18 mouse cellular contexts compared by ENCODE assay signal in genomic region chr14:78674606-78675005, GRCm38 (mm10). TPM values are rescaled to one million over a fixed set of nuclear protein-coding genes. Genes with fewer than 3 reads are reported as not detected.
DNase-seq lines count a peak whose midpoint lies in the region; ATAC-seq and TF ChIP-seq lines count a peak whose summit lies in the region.
"Had no signal": no experiment of that assay in that cellular context is flagged by ENCODE, and none has a peak within 500 bp of the region (broad histone marks: within the 10 kb centered on the region; RNA-seq: fewer than 3 reads in every experiment).

No protein-coding gene starts in this region.

- no peaks in the 10 kb centered on the region for H3K9me3 ChIP-seq in lung, embryonic 16.5 days (ENCODE audit: control insufficient read depth, low read length)
- no peaks in the 10 kb centered on the region for H3K9me3 ChIP-seq in neural tube, embryonic 15.5 days (replicated peaks)
- H3K9me3 ChIP-seq: heart, embryonic 15.5 days; hindbrain, embryonic 15.5 days; liver, embryonic 12.5 days; midbrain, embryonic 15.5 days had no signal

- H3K4me1 ChIP-seq in lung, embryonic 16.5 days (replicated peaks; ENCODE audit: control insufficient read depth, insufficient read depth, low read length) = peaks cover 12% of the 10 kb centered on the region; the same call in 1 of the 2 replicates
- peaks cover 3% of the 10 kb centered on the region; the same call in 1 of the 2 replicates for H3K4me1 ChIP-seq in bone marrow, adult 2 months (ENCODE audit: control insufficient read depth, insufficient read depth, low read length)
- peaks cover 13% of the 10 kb centered on the region; the same call in 1 of the 2 replicates for H3K4me1 ChIP-seq in neural tube, embryonic 15.5 days

- H3K4me2 ChIP-seq in lung, embryonic 16.5 days (ENCODE audit: low read depth, low read length) = no peak overlapping the region
- no peak overlapping the region for H3K4me2 ChIP-seq in neural tube, embryonic 15.5 days
- H3K4me2 ChIP-seq: heart, embryonic 15.5 days; hindbrain, embryonic 15.5 days; liver, embryonic 12.5 days; midbrain, embryonic 15.5 days had no signal

- intact Hi-C loops in heart, postnatal 14 days (cut with DNase I) = loop anchor here (5.0 to 10.0 kb wide), 2 partner anchors 58 to 650 kb away; partner anchors contain the start of gene Dgkh

- peak; percentile 21 to 25 for DNase-seq in heart, postnatal 14 days
- DNase-seq in heart, adult 9 months (ENCODE audit: low spot score in 2 of 2) = no peak
- DNase-seq in lung, postnatal 25 days (ENCODE audit: low spot score) = no peak
- DNase-seq in lung, postnatal 36 days = peak; percentile 51
- DNase-seq: cerebellum, adult 8-10 months; gastrocnemius, postnatal 25 days; right cerebral cortex, postnatal 14 days; thymus, postnatal 14 days had no signal

- 65% methylated on average over 9 of the region's 9 CpGs for WGBS in lung, embryonic 16.5 days
- 59% methylated on average over 9 of the region's 9 CpGs for WGBS in bone marrow, adult 2 months
- 86% methylated on average over 9 of the region's 9 CpGs for whole genome bisulfite sequencing in neural tube, embryonic 15.5 days

- no peak for TF ChIP-seq POLR2A in bone marrow, adult 2 months (IDR thresholded peaks at IDR 0.05; ENCODE audit: borderline replicate concordance, control insufficient read depth, low read depth, low read length)

- no peaks in the 10 kb centered on the region for H3K27me3 ChIP-seq in lung, embryonic 16.5 days (ENCODE audit: control insufficient read depth, insufficient read depth, low read depth, low read length)
- H3K27me3 ChIP-seq in neural tube, embryonic 15.5 days (replicated peaks) = no peaks in the 10 kb centered on the region
- H3K27me3 ChIP-seq: heart, embryonic 15.5 days; hindbrain, embryonic 15.5 days; liver, embryonic 12.5 days; midbrain, embryonic 15.5 days had no signal

- no peak overlapping the region for H3K27ac ChIP-seq in lung, embryonic 16.5 days (ENCODE audit: low read length)
- peak overlapping the region; percentile 52 for H3K27ac ChIP-seq in bone marrow, adult 2 months (ENCODE audit: control insufficient read depth, insufficient read depth, low read depth, low read length, poor library complexity)
- H3K27ac ChIP-seq in neural tube, embryonic 15.5 days (replicated peaks) = no peak overlapping the region
- H3K27ac ChIP-seq: heart, embryonic 15.5 days; hindbrain, embryonic 15.5 days; liver, embryonic 12.5 days; midbrain, embryonic 15.5 days; stomach, postnatal 0 days had no signal

- H3K9ac ChIP-seq in lung, embryonic 16.5 days (ENCODE audit: low read length) = no peak overlapping the region
- H3K9ac ChIP-seq in neural tube, embryonic 15.5 days (replicated peaks) = no peak overlapping the region
- H3K9ac ChIP-seq: heart, embryonic 15.5 days; hindbrain, embryonic 15.5 days; liver, embryonic 12.5 days; midbrain, embryonic 15.5 days had no signal

- no peaks in the 10 kb centered on the region for H3K36me3 ChIP-seq in lung, embryonic 16.5 days (ENCODE audit: control insufficient read depth, insufficient read depth, low read length)
- H3K36me3 ChIP-seq in neural tube, embryonic 15.5 days = no peaks in the 10 kb centered on the region
- H3K36me3 ChIP-seq: heart, embryonic 15.5 days; hindbrain, embryonic 15.5 days; liver, embryonic 12.5 days; midbrain, embryonic 15.5 days had no signal

- H3K4me3 ChIP-seq in lung, embryonic 16.5 days (ENCODE audit: low read length) = no peak overlapping the region
- H3K4me3 ChIP-seq in bone marrow, adult 2 months (replicated peaks; ENCODE audit: control insufficient read depth, low read depth, low read length) = no peak overlapping the region
- no peak overlapping the region for H3K4me3 ChIP-seq in neural tube, embryonic 15.5 days (replicated peaks)
- H3K4me3 ChIP-seq: erythroblast, embryonic 14.5 days; heart, embryonic 15.5 days; hindbrain, embryonic 15.5 days; liver, embryonic 12.5 days; midbrain, embryonic 15.5 days had no signal

- peak; percentile 49 for ATAC-seq in lung, embryonic 16.5 days (ENCODE audit: low read depth)
- ATAC-seq in neural tube, embryonic 15.5 days (ENCODE audit: low FRiP score) = no peak
- ATAC-seq: intestine, postnatal 0 days; liver, embryonic 12.5 days; midbrain, embryonic 15.5 days had no signal

- TF ChIP-seq CTCF in bone marrow, adult 2 months (IDR thresholded peaks at IDR 0.05; ENCODE audit: control insufficient read depth, insufficient read depth, low read length) = no peak

RNA-seq across cellular contexts. Expression of gene Dgkh, which starts 58.0 kb away (rescaled TPM):
- 10 to 100 TPM; 10.5 to 12.3 TPM for total RNA-seq in heart, postnatal 14 days (2021)
- polyA plus RNA-seq in lung, embryonic 16.5 days (2015; fragmentation: Nextera tagmentation; extraction: Ambion mirVana) = 1.8 and 2.8 TPM in 2 replicates
- 1.0 and 6.9 TPM in 2 replicates for polyA plus RNA-seq in bone marrow, adult 2 months (2011; ENCODE audit: insufficient read depth, insufficient read length, low replicate concordance, missing spikeins)
- 7.6 and 9.9 TPM in 2 replicates for polyA plus RNA-seq in neural tube, embryonic 15.5 days (2015; fragmentation: Nextera tagmentation; extraction: Ambion mirVana)
- polyA plus RNA-seq: erythroblast, embryonic 14.5 days had no signal

Comparison
In these comparisons a context has a peak if more than half of its experiments do, and no peak if none do; other contexts are left out.
1. DNase-seq: peak in heart, postnatal 14 days (2 of 2) and lung, postnatal 36 days (single experiment); none in heart, adult 9 months (0 of 2) and lung, postnatal 25 days (single experiment).